In the genomic region with DNA sequence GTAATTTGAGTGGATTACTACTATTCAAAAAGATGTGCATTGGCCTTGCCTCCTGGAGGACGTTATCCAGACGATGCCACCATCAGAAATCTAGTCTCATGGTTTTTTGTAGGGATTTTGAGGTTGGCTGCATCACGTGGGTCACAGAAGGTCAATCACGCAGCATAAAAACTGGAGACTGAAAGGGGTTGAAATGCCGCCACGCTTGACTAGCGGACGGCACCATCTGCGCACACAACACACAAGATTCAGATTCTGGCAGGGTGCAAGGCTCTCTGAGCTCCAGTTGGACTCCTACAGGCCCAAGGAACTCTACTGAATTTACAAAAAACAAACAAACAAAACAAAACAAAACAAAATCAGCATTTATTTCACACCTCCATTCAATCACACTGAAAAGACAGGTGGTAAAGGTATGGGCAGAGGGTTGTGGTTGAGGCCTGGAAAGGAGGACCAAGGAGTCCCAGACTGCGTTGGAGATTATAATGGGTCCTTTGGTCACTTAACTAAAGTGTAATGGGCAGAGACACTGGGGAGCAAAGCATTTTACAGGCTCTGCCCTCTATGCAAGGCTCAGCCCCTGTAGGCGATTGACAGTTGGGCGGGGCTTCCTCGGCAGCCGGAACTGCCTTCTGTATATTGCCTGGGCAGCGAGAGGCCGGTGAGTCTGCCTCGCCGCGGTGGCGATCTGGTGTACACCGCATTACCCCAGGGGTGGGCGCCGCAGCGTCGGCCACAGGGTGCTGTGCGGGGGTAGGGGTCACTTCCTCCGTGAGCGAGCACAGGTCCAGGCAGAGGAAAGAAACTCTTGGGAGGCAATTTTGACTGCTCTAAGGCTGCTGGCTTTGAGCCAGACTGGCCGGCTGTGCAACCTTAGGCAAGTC, we compare ENCODE assay signal across 8 mouse cellular contexts. TPM values are rescaled to one million over a fixed set of nuclear protein-coding genes. Genes with fewer than 3 reads are reported as not detected.
DNase-seq lines count a peak whose midpoint lies in the region; ATAC-seq and TF ChIP-seq lines count a peak whose summit lies in the region.

No protein-coding gene starts in this region.

- peak overlapping the region; percentile 97 for H3K27ac ChIP-seq in hindbrain, postnatal 0 days

- WGBS in hindbrain, postnatal 0 days: 12% methylated on average over 29 of the region's 29 CpGs

- peak; percentile 90 for DNase-seq in adrenal gland, adult 2 months
- peak; percentile 86 to 89 for DNase-seq in cerebellum, postnatal 25 days
- DNase-seq in gastrocnemius, postnatal 10 days: peak; percentile 64
- DNase-seq in hindbrain, postnatal 0 days (ENCODE audit: low spot score): peak; percentile 76
- peak; percentile 50 to 88 for DNase-seq in left cerebral cortex, postnatal 10 days (ENCODE audit: extremely low spot score in 1 of 2, low spot score in 2 of 2)
- DNase-seq in right cerebral cortex, postnatal 4 days: peak; percentile 59
- DNase-seq in yolk sac, embryonic 10.5 days (ENCODE audit: low spot score): peak; percentile 75

- H3K4me3 ChIP-seq in hindbrain, postnatal 0 days (ENCODE audit: low read length): peak overlapping the region; percentile 51

- peaks cover 8% of the 10 kb centered on the region for H3K4me1 ChIP-seq in hindbrain, postnatal 0 days (ENCODE audit: insufficient read depth, low read length)

- H3K36me3 ChIP-seq in hindbrain, postnatal 0 days (ENCODE audit: insufficient read depth, low read length): peaks cover 3% of the 10 kb centered on the region; the same call in 1 of the 2 replicates

- peak overlapping the region; percentile 73 for H3K9ac ChIP-seq in hindbrain, postnatal 0 days (replicated peaks; ENCODE audit: low read length)

- TF ChIP-seq CTCF in hindbrain, postnatal 0 days (IDR thresholded peaks at IDR 0.05; ENCODE audit: low read depth): no peak

- no peaks in the 10 kb centered on the region for H3K9me3 ChIP-seq in hindbrain, postnatal 0 days (ENCODE audit: low read length)

- H3K27me3 ChIP-seq in hindbrain, postnatal 0 days (ENCODE audit: insufficient read depth, low read length): no peaks in the 10 kb centered on the region

- ATAC-seq in hindbrain, postnatal 0 days: peak; percentile 28
- ATAC-seq in megakaryocyte, adult 5-6 weeks (ENCODE audit: poor library complexity, severe bottlenecking): peak; percentile 78

- H3K4me2 ChIP-seq in hindbrain, postnatal 0 days (ENCODE audit: low read depth, low read length): peak overlapping the region; percentile 91

- intact Hi-C loops in left cerebral cortex, postnatal 10 days (cut with DNase I): loop anchor here (5.0 kb wide), 1 partner anchor 57 kb away; a partner anchor contains a TSS

RNA-seq across cellular contexts. Expression of a gene that starts 1.2 kb away (rescaled TPM):
- 1 to 10 TPM; 5.7 to 7.0 TPM for total RNA-seq in adrenal gland, adult 2 months (2021)
- polyA plus RNA-seq in adrenal gland, adult 2 months (2012; rRNA removed): 6.8 and 7.3 TPM in 2 replicates
- total RNA-seq in gastrocnemius, postnatal 10 days (2021): under 1 TPM; 0.66 to 0.77 TPM
- total RNA-seq in hindbrain, postnatal 0 days (2014; rRNA removed): 93.2 and 99.7 TPM in 2 replicates
- polyA plus RNA-seq in hindbrain, postnatal 0 days (2015; fragmentation: Nextera tagmentation; extraction: Ambion mirVana): 591 and 626 TPM in 2 replicates
- total RNA-seq in left cerebral cortex, postnatal 10 days (2021): 100 to 1,000 TPM; 319 to 328 TPM
- total RNA-seq in megakaryocyte, adult 5-6 weeks (2015): 0.16 TPM in 1 of 2 replicates, not detected in the other
- not detected in 2 replicates for total RNA-seq in megakaryocyte, adult 5-6 weeks (2017)

RNA-seq across cellular contexts. Expression of a gene that starts 2.9 kb away (rescaled TPM):
- total RNA-seq in adrenal gland, adult 2 months (2021): 100 to 1,000 TPM; 178 to 191 TPM
- polyA plus RNA-seq in adrenal gland, adult 2 months (2012; rRNA removed): 373 and 386 TPM in 2 replicates
- 10 to 100 TPM; 16.8 to 19.5 TPM for total RNA-seq in gastrocnemius, postnatal 10 days (2021)
- 132 and 146 TPM in 2 replicates for total RNA-seq in hindbrain, postnatal 0 days (2014; rRNA removed)
- 104 and 107 TPM in 2 replicates for polyA plus RNA-seq in hindbrain, postnatal 0 days (2015; fragmentation: Nextera tagmentation; extraction: Ambion mirVana)
- total RNA-seq in left cerebral cortex, postnatal 10 days (2021): 10 to 100 TPM; 96.1 to 97.0 TPM
- total RNA-seq in megakaryocyte, adult 5-6 weeks (2015): 84.8 and 97.8 TPM in 2 replicates
- total RNA-seq in megakaryocyte, adult 5-6 weeks (2017): 48.1 and 49.6 TPM in 2 replicates

RNA-seq across cellular contexts. Expression of a gene that starts 10.4 kb away (rescaled TPM):
- total RNA-seq in adrenal gland, adult 2 months (2021): 1 to 10 TPM; 2.2 to 6.2 TPM
- polyA plus RNA-seq in adrenal gland, adult 2 months (2012; rRNA removed): 1.2 and 1.3 TPM in 2 replicates
- 10 to 100 TPM; 11.5 to 14.0 TPM for total RNA-seq in gastrocnemius, postnatal 10 days (2021)
- total RNA-seq in hindbrain, postnatal 0 days (2014; rRNA removed): 1.6 TPM in 2 replicates
- 1.5 and 1.8 TPM in 2 replicates for polyA plus RNA-seq in hindbrain, postnatal 0 days (2015; fragmentation: Nextera tagmentation; extraction: Ambion mirVana)
- 1 to 10 TPM in 1 of 2 experiments, under 1 TPM in 1; 0.43 to 1.0 TPM for total RNA-seq in left cerebral cortex, postnatal 10 days (2021)
- total RNA-seq in megakaryocyte, adult 5-6 weeks (2015): 0.16 and 0.55 TPM in 2 replicates
- total RNA-seq in megakaryocyte, adult 5-6 weeks (2017): 0.12 TPM in 1 of 2 replicates, not detected in the other

RNA-seq across cellular contexts. Expression of a gene that starts 10.6 kb away (rescaled TPM):
- total RNA-seq in adrenal gland, adult 2 months (2021): 10 to 100 TPM in 1 of 2 experiments, not detected in 1; 11.6 TPM
- not detected in 2 replicates for polyA plus RNA-seq in adrenal gland, adult 2 months (2012; rRNA removed)
- not detected for total RNA-seq in gastrocnemius, postnatal 10 days (2021)
- total RNA-seq in hindbrain, postnatal 0 days (2014; rRNA removed): not detected in 2 replicates
- polyA plus RNA-seq in hindbrain, postnatal 0 days (2015; fragmentation: Nextera tagmentation; extraction: Ambion mirVana): not detected in 2 replicates
- 1 to 10 TPM in 1 of 2 experiments, not detected in 1; 1.9 TPM for total RNA-seq in left cerebral cortex, postnatal 10 days (2021)
- not detected in 2 replicates for total RNA-seq in megakaryocyte, adult 5-6 weeks (2015)
- total RNA-seq in megakaryocyte, adult 5-6 weeks (2017): 1.8 and 5.9 TPM in 2 replicates

RNA-seq across cellular contexts. Expression of a gene that starts 20.3 kb away (rescaled TPM):
- total RNA-seq in adrenal gland, adult 2 months (2021): 10 to 100 TPM; 56.3 to 57.4 TPM
- 8.4 and 10.0 TPM in 2 replicates for polyA plus RNA-seq in adrenal gland, adult 2 months (2012; rRNA removed)
- 10 to 100 TPM; 42.2 to 47.8 TPM for total RNA-seq in gastrocnemius, postnatal 10 days (2021)
- 19.7 and 20.1 TPM in 2 replicates for total RNA-seq in hindbrain, postnatal 0 days (2014; rRNA removed)
- polyA plus RNA-seq in hindbrain, postnatal 0 days (2015; fragmentation: Nextera tagmentation; extraction: Ambion mirVana): 5.6 TPM in 2 replicates
- 10 to 100 TPM; 98.6 to 98.9 TPM for total RNA-seq in left cerebral cortex, postnatal 10 days (2021)
- 52.3 and 56.0 TPM in 2 replicates for total RNA-seq in megakaryocyte, adult 5-6 weeks (2015)
- total RNA-seq in megakaryocyte, adult 5-6 weeks (2017): 72.8 and 94.4 TPM in 2 replicates

Comparison
In these comparisons a context has a peak if more than half of its experiments do, and no peak if none do; other contexts are left out.
1. Peak in every context shown above with its lines: DNase-seq, ATAC-seq, H3K4me3 ChIP-seq and H3K27ac ChIP-seq.
2. RNA of a gene that starts 1.2 kb away (total RNA-seq): 319 to 328 TPM in left cerebral cortex, postnatal 10 days and 93.2 to 99.7 TPM in hindbrain, postnatal 0 days; 5.7 to 7.0 TPM in adrenal gland, adult 2 months, 0.66 to 0.77 TPM in gastrocnemius, postnatal 10 days and 0.16 TPM in megakaryocyte, adult 5-6 weeks; every median in the first group is over 10 times any median in the second.